Mouse (Mus musculus) megakaryocyte, adult 5-6 weeks (primary cell): ENCODE measurements around the gene Ybx2. TPM values are rescaled to one million over a fixed set of nuclear protein-coding genes. Genes with fewer than 3 reads are reported as not detected.
"Not testable (repeated sequence)": the region's sequence is repeated elsewhere in the genome, so short reads cannot be mapped to it uniquely, and the experiment has no call there.

Source experiments
- ATAC-seq: 2 replicates; pipeline ENCODE4 v1.8.0; 2016; ENCODE audit warnings: mild to moderate bottlenecking, inconsistent platforms; ENCODE audit not compliant: poor library complexity, severe bottlenecking
- total RNA-seq, 2 experiments: library from RNA; stranded (forward) in 1 of 2; stranded (reverse) in 1 of 2; fragments of 153-499, 151-499 nt in 1 of 2; fragments of 221-1000, 200-1000 nt in 1 of 2; gene quantifications; 2 replicates each; pipeline versions ENCODE4 v1.2.3 to v1.2.4; 2015 to 2017

Ybx2 gene
- total RNA-seq, 2 experiments from 2014 or later, result not detected

- ATAC-seq, result peak; percentile 32
These were observed 21.2 kb upstream of the Ybx2 start for GRCm38 (mm10) chr11:69914372-69914764.

GRCm38 (mm10) chr11:69914917-69915430 lies 20.6 kb upstream of the Ybx2 start:
- ATAC-seq, result no peak

DNA sequence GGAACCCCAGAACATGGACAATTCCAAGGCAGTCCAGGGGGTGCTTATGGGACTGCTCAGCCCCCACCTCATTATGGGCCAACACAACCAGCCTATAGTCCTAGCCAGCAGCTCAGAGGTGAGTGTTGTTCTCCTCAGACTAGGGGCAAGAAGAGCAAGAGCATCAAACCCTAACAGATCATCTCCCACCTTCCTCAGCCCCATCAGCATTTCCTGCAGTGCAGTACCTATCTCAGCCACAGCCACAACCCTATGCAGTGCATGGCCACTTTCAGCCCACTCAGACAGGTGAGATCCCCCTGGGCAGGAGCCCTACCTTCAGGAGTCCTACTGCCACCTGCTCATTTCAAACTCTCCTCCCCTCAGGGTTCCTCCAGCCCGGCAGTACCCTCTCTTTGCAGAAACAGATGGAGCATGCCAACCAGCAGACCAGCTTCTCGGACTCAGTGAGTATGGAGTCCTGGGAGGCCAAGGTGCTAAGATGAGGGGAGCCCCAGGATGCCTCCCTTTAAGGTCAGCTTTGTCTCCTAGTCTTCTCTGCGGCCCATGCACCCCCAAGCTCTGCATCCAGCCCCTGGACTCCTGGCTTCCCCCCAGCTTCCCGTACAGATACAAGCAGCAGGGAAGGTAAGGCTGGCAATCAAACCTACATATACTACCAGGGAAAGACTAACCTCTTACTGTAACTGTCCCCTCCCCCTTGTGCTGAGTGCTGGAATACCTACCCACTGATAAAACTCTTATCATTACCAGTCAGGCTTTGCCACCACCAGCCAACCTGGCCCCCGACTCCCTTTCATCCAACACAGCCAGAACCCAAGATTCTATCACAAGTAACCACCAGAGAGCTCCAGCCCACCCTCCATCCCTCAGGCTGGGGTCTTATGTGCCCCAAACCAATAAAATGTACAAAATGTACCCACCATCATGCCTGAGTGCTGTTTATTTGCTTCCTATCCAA lies 19.6 kb upstream of the Ybx2 start:
- no peak for ATAC-seq

- not testable (repeated sequence) for ATAC-seq
These were observed 18.8 kb upstream of the Ybx2 start for GRCm38 (mm10) chr11:69916652-69917378.

DNA sequence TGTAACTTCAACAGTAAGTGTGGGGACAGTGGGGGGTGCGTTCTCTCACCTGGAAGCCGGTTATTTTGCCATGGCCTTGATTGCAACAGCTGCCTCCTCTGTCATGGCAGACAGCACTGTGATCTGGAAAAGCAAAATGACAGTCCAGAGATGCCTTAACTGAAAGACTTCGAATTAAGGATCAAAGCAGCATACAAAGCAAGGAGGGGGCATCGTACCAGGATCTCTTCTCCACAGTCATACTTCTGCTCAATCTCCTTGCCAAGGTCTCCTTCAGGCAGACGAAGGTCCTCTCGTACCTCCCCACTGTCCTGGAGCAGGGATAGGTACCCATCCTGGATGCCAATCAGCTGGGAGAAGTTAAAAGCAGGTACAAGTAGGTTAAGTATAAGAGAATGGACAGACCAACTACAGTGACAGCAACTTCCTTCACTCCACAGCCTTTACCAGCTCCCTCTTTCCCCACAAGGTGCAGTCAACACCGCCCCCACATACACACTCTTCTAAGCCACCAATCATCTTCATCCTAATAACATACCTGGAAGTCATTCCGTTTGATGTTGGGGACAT lies 18.1 kb upstream of the Ybx2 start:
- ATAC-seq, result no peak

DNA sequence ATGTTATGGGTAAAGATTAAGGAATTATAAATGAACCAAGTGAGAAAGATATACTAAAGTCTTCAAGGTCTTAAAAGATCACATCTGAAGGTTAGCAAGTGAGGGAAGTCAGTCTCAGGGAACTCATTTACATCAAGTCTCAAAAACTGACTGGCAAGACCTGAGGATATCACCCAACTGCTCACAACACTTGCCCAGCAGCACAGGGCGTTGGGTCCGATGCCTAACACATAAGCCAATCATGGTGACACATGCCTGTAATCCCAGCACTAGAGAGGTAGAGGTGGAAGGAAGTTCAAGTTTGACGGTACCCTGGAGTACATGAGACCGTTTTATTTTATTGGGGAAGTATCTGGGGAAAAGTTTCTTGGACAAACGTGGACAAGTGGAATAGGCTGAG lies 17.5 kb upstream of the Ybx2 start:
- ATAC-seq, result no peak

- no peak for ATAC-seq
These were observed 16.5 kb upstream of the Ybx2 start for GRCm38 (mm10) chr11:69919053-69919452.

- peak; percentile 53 for ATAC-seq
These were observed 15.8 kb upstream of the Ybx2 start for GRCm38 (mm10) chr11:69919661-69920265.

DNA sequence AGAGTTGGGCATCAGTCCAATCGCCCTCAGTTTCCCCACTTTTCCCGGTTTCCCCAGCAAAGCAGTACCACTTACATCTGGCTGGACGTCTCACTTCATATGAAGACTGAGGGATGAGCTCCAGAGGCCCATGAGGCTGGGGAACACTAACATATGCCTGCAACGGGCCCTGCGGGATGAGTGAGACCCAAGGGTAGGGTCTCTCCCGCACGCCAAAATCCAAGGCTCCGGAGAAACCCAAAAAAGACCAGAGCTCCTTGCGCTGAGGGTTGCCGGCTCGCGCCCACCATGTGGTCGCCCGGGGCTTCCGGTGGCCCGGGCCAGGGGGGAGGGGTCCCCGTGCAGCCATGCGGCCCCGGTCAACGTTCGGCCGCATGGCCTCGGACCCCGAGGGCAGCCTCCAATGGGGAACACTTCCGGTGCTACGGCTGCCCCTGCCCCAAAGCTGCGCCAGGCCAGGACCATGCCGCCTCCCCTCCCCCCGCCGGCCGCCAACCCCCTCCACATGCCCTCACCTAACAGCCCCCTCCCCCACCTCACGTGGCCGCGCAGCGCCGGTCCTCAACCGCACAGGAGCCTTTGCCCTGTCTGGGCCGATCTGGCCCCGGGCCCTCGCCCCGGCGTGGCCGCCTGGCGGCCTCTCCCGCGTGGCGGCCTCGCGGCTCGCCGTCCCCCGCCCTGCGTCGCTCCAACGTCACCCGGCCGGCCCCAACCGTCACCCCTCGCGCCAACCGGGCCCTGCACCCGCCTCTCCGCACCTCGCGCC lies 15.1 kb upstream of the Ybx2 start:
- peak; percentile 1; the same call in 1 of the 2 replicates for ATAC-seq

- peak; percentile 80 for ATAC-seq
These were observed 14.2 kb upstream of the Ybx2 start, which contains the start of gene Eif5a for GRCm38 (mm10) chr11:69921114-69922011. Gene Eif5a, minus strand, starts transcription at chr11:69921958.

GRCm38 (mm10) chr11:69922012-69922756 lies 13.4 kb upstream of the Ybx2 start:
- no peak for ATAC-seq

DNA sequence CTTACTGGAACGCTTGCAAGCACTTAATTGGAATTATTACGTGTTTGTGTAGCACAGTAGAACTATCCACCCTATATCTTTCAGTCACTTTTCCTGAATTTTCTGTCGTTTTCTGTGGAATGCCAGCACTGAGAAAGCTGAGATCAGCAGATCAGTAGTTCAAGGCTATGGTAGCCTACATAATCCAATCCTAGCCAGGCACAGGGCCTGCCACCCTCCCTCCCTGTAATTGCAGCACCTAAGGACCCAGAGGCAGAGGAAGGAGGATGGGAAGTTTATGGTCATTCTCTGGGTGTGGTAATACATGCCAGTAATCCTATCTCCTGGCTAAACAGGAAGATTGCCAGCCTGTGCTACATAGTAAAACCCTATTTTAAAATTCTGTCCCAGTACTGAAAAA lies 12.8 kb upstream of the Ybx2 start:
- no peak for ATAC-seq

GRCm38 (mm10) chr11:69927501-69927900 lies 8.1 kb upstream of the Ybx2 start:
- no peak for ATAC-seq

DNA sequence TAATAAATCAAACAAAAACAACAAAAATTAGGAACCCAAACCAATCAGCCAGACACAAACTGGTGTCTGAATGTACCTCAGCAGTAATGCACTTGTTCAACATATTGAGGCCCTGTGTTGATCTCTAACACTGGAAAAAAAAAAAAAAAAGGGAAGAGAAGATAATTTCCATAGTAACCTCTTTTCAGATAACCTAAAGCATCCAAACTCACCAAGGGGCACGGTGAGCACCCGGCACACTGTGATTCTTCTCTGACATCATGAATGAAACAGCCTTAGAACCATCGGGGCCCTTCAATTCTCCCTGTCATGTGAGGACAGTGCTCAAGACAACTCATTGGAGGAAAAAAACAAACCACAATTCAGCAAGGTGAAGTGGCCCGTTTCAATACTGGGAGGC lies 5.9 kb upstream of the Ybx2 start:
- ATAC-seq, result no peak

DNA sequence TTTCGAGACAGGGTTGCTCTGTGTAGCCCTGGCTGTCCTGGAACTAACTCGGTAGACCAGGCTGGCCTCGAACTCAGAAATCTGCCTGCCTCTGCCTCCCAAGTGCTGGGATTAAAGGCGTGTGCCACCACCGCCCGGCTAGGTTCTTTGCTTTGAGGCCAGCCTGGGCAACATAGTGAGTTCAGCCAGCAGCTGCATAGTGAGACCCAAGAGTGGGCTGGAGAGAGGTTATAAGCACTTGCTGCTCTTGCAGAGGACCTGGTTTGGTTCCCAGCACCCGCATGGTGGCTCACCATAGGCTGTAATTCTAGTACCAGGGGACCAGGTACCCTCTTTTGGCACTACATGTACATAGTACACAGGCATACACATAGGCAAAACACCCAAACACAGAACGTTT lies 5.4 kb upstream of the Ybx2 start:
- not testable (repeated sequence) for ATAC-seq

GRCm38 (mm10) chr11:69930967-69931537 lies 4.5 kb upstream of the Ybx2 start:
- peak; percentile 92 for ATAC-seq

- no peak for ATAC-seq
These were observed 3.8 kb upstream of the Ybx2 start for GRCm38 (mm10) chr11:69931769-69932168.

- no peak for ATAC-seq
These were observed 3.3 kb upstream of the Ybx2 start for GRCm38 (mm10) chr11:69932254-69932653.
